Mouse (Mus musculus) intestine, embryonic 15.5 days (tissue): Measurements from ENCODE around the gene Trim50. TPM values are rescaled to one million over a fixed set of nuclear protein-coding genes. Genes with fewer than 3 reads are reported as not detected.
"Not testable (repeated sequence)": the region's sequence is repeated elsewhere in the genome, so short reads cannot be mapped to it uniquely, and the experiment has no call there.

Experiments used
- ATAC-seq: fragments of 200-750 bp; cut with Nextera tagmentation; 2 replicates; pipeline ENCODE4 v1.8.0; 2017; ENCODE audit warnings: moderate TSS enrichment, moderate library complexity
- H3K27ac ChIP-seq: fragments of 300-500 bp; sonication (generic); 2 replicates; pipeline ENCODE4 v1.5.1; 2015; ENCODE audit warnings: mild to moderate bottlenecking, inconsistent platforms
- H3K27me3 ChIP-seq: fragments of 300-500 bp; sonication (generic); replicated peaks from 2 replicates; pipeline ENCODE4 v1.6.1; 2015; ENCODE audit warnings: inconsistent platforms
- H3K36me3 ChIP-seq: fragments of 300-500 bp; sonication (generic); 2 replicates; pipeline ENCODE4 v1.6.1; 2015; ENCODE audit warnings: inconsistent platforms
- H3K4me1 ChIP-seq: fragments of 300-500 bp; sonication (generic); replicated peaks from 2 replicates; pipeline ENCODE4 v1.6.1; 2015; ENCODE audit warnings: inconsistent platforms
- H3K4me2 ChIP-seq: fragments of 300-500 bp; sonication (generic); replicated peaks from 2 replicates; pipeline ENCODE4 v1.6.1; 2015; ENCODE audit warnings: mild to moderate bottlenecking, inconsistent platforms
- H3K4me3 ChIP-seq: fragments of 300-500 bp; sonication (generic); replicated peaks from 2 replicates; pipeline ENCODE4 v1.5.1; 2015; ENCODE audit warnings: inconsistent platforms
- H3K9ac ChIP-seq: fragments of 300-500 bp; sonication (generic); 2 replicates; pipeline ENCODE4 v1.6.1; 2015; ENCODE audit warnings: inconsistent platforms
- H3K9me3 ChIP-seq: fragments of 300-500 bp; sonication (generic); 2 replicates; pipeline ENCODE4 v1.6.1; 2016; ENCODE audit warnings: inconsistent platforms
- WGBS: fragments of 180-500 bp; shearing (Covaris S2); methylation state at CpG from one replicate; pipeline ENCODE4 v1.1.7; 2015; 5-methylcytosine and 5-hydroxymethylcytosine counted together
- polyA plus RNA-seq: library from polyadenylated mRNA; unstranded; fragments of >200 nt; fragmentation: Nextera tagmentation; extraction: Ambion mirVana; gene quantifications from 2 replicates; pipeline ENCODE4 v1.2.1, GENCODE M21; 2015

The Trim50 gene
- polyA plus RNA-seq, 1 experiment from 2014 or later: 0.16 TPM

DNA sequence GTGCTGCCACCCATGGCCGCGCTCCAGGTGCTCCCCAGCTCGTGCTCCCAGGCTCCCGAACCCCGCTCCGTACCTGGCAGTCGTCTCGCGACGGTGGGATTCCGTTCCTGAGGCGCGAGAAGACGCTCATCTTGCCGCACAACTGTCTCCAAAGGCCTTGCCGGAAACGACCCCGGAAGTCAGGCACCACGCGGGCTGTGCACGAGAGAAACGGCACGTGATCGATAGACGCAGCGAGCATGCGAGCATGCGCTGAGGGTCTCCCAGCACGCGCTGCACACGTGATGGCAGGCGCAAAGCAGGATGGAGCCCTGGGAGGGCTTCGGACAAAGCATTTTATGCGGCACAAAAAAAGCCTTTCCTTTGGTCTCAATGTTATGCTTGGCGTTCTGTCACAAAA is 3.2 kb upstream of the Trim50 start, which contains the start of gene Fkbp6:
TSS of gene Fkbp6 (minus strand) at position 183 of the 400 bp plus-strand sequence.
- 89% methylated on average over 35 of the region's 35 CpGs for WGBS
- no peaks in the 10 kb centered on the region for H3K9me3 ChIP-seq
- no peak within 1 kb of the TSS for H3K4me2 ChIP-seq
- H3K4me1 ChIP-seq: no peaks in the 10 kb centered on the region
- H3K9ac ChIP-seq: no peak within 1 kb of the TSS
- no peaks in the 10 kb centered on the region for H3K36me3 ChIP-seq
- no peak for ATAC-seq
- H3K4me3 ChIP-seq: no peak within 1 kb of the TSS
- H3K27ac ChIP-seq: no peak within 1 kb of the TSS
- peaks cover 11% of the 10 kb centered on the region for H3K27me3 ChIP-seq

DNA sequence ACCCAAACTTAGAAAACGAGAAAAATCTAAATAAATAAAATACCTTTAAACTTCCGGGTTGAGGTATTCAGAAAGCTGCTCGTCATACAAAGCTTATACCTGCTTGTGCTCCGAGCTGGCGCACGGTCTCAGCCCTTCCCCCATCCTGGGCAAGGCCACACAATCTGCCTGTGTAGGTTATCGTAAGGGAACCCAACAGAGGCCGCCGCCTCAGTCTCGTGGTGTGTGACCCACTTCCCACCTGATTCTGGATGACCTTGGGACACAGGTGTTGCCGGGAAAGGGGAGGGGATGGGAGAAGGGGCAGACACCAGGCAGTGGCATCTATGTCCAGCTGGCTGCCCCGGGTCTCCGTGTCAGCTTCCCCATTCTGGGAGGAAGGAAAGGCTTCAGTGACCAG is 1.5 kb upstream of the Trim50 start:
- Histone ChIP-seq H3K9me3 (no peaks in the 10 kb centered on the region), H3K36me3 (no peaks in the 10 kb centered on the region), H3K4me3 (no peak overlapping the region), H3K27ac (no peak overlapping the region), H3K4me1 (no peaks in the 10 kb centered on the region), H3K27me3 (peaks cover 11% of the 10 kb centered on the region), H3K4me2 (no peak overlapping the region), H3K9ac (no peak overlapping the region)
- 74% methylated on average over 13 of the region's 13 CpGs for WGBS
- no peak; the same call in 1 of the 2 replicates for ATAC-seq

DNA sequence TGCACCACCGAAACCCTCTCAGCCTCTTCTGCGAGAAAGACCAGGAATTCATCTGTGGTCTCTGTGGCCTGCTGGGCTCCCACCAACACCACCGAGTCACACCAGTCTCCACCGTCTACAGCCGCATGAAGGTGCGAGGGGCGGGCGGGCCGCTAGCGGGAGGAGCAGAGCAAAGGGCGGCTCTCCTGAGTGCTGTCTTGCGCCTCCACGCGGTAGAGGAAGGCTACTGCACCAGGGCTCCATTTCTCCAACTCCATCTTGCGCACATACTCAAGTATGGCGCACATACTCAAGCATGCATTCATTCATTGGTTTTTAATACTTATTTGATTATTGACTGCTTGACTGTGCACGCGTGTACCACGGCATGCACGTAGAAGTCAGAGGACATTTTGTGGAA is 469 bp downstream of the Trim50 start:
- ATAC-seq: no peak
- H3K4me2 ChIP-seq: no peak overlapping the region
- no peak overlapping the region for H3K27ac ChIP-seq
- no peak overlapping the region for H3K9ac ChIP-seq
- no peaks in the 10 kb centered on the region for H3K36me3 ChIP-seq
- H3K4me3 ChIP-seq: no peak overlapping the region
- H3K4me1 ChIP-seq: no peaks in the 10 kb centered on the region
- WGBS: 15% methylated on average over 20 of the region's 20 CpGs
- H3K9me3 ChIP-seq: no peaks in the 10 kb centered on the region
- H3K27me3 ChIP-seq: peaks cover 11% of the 10 kb centered on the region

DNA sequence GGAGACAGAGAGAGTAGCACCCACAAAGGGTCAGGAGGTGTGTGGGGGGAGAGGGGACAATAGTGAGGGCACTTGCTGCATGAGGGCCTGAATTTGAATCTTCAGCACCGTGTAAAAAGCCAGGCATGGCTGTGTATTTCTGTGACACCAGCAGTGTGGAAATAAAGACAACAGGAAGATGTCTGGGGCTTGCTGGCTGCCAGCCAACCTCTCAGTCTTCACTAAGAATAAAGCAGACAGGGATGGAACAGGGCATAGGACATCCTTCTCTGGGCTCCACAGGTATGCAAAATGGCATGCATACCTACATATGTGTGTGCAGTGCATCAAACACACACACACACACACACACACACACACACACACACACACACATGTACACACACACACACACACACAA is 3.0 kb downstream of the Trim50 start:
- 27% methylated on average over 1 of the region's 1 CpGs for WGBS
- no peak for ATAC-seq
- H3K36me3 ChIP-seq: no peaks in the 10 kb centered on the region

DNA sequence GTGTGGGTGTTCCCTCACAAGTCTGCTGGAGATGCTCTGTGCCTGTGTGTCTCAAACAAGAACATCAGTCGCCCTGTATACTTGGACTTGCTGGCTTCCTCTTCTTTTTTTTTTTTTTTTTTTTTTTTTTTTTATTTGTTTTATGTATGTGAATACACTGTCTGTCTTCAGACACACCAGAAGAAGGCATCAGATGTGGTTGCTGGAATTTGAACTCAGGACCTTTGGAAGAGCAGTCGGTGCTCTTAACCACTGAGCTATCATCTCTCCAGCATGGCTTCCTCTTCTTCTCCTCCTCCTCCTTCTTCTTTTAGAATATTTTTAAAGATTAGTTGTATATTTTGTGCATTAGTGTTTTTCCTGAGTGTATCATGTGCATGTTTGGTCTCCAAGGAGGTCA is 4.5 kb downstream of the Trim50 start:
- no peak overlapping the region for H3K4me3 ChIP-seq
- H3K27me3 ChIP-seq: peaks cover 11% of the 10 kb centered on the region
- H3K36me3 ChIP-seq: no peaks in the 10 kb centered on the region
- no peak for ATAC-seq
- no peak overlapping the region for H3K4me2 ChIP-seq
- H3K27ac ChIP-seq: no peak overlapping the region
- H3K9ac ChIP-seq: no peak overlapping the region
- no peaks in the 10 kb centered on the region for H3K9me3 ChIP-seq
- no peaks in the 10 kb centered on the region for H3K4me1 ChIP-seq
- WGBS: 76% methylated on average over 2 of the region's 2 CpGs

More for the DNA sequence above, 3.0 kb downstream of the Trim50 start:
- H3K9ac ChIP-seq: no peak overlapping the region
- no peaks in the 10 kb centered on the region for H3K4me1 ChIP-seq
- H3K4me3 ChIP-seq: no peak overlapping the region
- no peak overlapping the region for H3K4me2 ChIP-seq
- no peaks in the 10 kb centered on the region for H3K9me3 ChIP-seq
- H3K27ac ChIP-seq: no peak overlapping the region
- H3K27me3 ChIP-seq: peaks cover 11% of the 10 kb centered on the region

- H3K27ac ChIP-seq: no peak overlapping the region
- WGBS: 89% methylated on average over 2 of the region's 2 CpGs
- H3K4me2 ChIP-seq: no peak overlapping the region
- no peaks in the 10 kb centered on the region for H3K4me1 ChIP-seq
- no peak for ATAC-seq
- H3K4me3 ChIP-seq: no peak overlapping the region
- no peaks in the 10 kb centered on the region for H3K27me3 ChIP-seq
- no peaks in the 10 kb centered on the region for H3K9me3 ChIP-seq
- no peak overlapping the region for H3K9ac ChIP-seq
- H3K36me3 ChIP-seq: no peaks in the 10 kb centered on the region
Measured at GRCm38 (mm10) chr5:135359772-135360171, 6.7 kb downstream of the Trim50 start.

DNA sequence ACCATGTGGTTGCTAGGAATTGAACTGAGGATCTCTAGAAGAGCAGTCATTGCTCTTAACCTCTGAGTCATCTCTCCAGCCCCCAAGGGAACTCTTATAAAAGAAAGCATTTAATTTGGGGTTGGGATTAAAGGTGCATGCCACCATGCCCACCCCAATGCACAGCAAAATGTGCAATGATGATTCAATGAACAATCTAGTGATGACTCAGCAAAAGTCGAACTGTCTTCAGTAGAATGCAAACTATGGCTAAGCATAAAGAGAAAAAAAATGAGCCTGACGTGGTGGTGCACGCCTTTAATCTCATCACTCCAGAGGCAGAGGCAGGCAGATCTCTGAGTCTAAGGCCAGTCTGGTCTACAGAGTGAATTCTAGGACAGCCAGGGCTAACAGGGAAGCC is 9.5 kb downstream of the Trim50 start:
- WGBS: 78% methylated on average over 3 of the region's 3 CpGs
- no peak for ATAC-seq
- H3K9ac ChIP-seq: no peak overlapping the region

GRCm38 (mm10) chr5:135363540-135363939 is 10.4 kb downstream of the Trim50 start:
- no peak overlapping the region for H3K9ac ChIP-seq
- H3K4me1 ChIP-seq: no peaks in the 10 kb centered on the region
- H3K27ac ChIP-seq: no peak overlapping the region
- no peak overlapping the region for H3K4me2 ChIP-seq
- no peaks in the 10 kb centered on the region for H3K36me3 ChIP-seq
- no peak overlapping the region for H3K4me3 ChIP-seq
- no peak for ATAC-seq
- 32% methylated on average over 12 of the region's 12 CpGs for WGBS
- no peaks in the 10 kb centered on the region for H3K9me3 ChIP-seq
- no peaks in the 10 kb centered on the region for H3K27me3 ChIP-seq

More for the DNA sequence above, 9.5 kb downstream of the Trim50 start:
- no peak overlapping the region for H3K4me3 ChIP-seq
- H3K27ac ChIP-seq: no peak overlapping the region
- no peaks in the 10 kb centered on the region for H3K9me3 ChIP-seq
- no peaks in the 10 kb centered on the region for H3K27me3 ChIP-seq
- no peaks in the 10 kb centered on the region for H3K4me1 ChIP-seq
- no peak overlapping the region for H3K4me2 ChIP-seq
- H3K36me3 ChIP-seq: no peaks in the 10 kb centered on the region

- Histone ChIP-seq H3K36me3 (peaks cover 7% of the 10 kb centered on the region; the same call in 1 of the 2 replicates), H3K27ac (no peak overlapping the region), H3K4me3 (no peak overlapping the region), H3K27me3 (no peaks in the 10 kb centered on the region), H3K4me1 (peaks cover 9% of the 10 kb centered on the region), H3K9me3 (no peaks in the 10 kb centered on the region), H3K4me2 (no peak overlapping the region), H3K9ac (no peak overlapping the region)
- no peak for ATAC-seq
- 56% methylated on average over 6 of the region's 6 CpGs for WGBS
Measured at GRCm38 (mm10) chr5:135367841-135368240, 14.7 kb downstream of the Trim50 start.

DNA sequence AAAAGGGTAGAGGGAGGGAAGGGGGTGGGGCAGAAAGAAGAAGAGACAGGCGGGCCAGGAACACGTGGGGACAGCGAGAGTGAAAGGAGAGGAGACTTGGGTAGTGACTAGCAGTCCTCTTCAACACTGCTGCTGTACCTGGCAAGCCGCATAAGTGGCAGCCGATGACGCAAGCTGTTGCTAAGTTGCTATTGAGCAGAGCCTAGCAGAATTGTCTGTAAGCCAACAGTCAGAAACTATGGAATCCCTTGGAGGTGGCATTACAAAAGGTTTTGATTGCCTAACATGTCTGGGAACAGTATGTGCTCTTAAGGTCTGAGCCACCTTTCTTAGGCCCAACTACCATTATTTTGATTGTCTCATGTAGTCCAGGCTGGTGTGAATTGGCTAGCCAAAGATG is 15.2 kb downstream of the Trim50 start:
- no peak for ATAC-seq
- Histone ChIP-seq H3K36me3 (peaks cover 10% of the 10 kb centered on the region), H3K4me3 (no peak overlapping the region), H3K4me2 (no peak overlapping the region), H3K4me1 (peaks cover 9% of the 10 kb centered on the region), H3K9me3 (no peaks in the 10 kb centered on the region), H3K27me3 (no peaks in the 10 kb centered on the region), H3K27ac (no peak overlapping the region), H3K9ac (no peak overlapping the region)
- WGBS: 86% methylated on average over 6 of the region's 6 CpGs

DNA sequence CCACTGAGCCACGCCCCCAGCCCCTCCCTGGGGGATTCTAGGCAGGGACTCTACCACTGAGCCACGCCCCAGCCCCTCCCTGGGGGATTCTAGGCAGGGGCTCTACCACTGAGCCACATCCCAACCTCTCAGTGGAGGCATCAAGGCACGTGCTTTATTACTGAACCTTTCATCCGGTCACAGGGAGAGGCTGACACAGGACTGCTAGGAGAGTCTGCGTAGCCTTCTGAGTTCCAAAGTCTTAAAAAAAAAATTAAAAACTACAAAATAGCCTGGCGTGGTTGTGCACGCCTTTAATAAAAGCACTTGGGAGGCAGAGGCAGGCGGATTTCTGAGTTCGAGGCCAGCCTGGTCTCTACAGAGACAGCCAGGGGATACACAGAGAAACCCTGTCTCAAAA is 16.1 kb downstream of the Trim50 start:
- WGBS: 53% methylated on average over 9 of the region's 9 CpGs

DNA sequence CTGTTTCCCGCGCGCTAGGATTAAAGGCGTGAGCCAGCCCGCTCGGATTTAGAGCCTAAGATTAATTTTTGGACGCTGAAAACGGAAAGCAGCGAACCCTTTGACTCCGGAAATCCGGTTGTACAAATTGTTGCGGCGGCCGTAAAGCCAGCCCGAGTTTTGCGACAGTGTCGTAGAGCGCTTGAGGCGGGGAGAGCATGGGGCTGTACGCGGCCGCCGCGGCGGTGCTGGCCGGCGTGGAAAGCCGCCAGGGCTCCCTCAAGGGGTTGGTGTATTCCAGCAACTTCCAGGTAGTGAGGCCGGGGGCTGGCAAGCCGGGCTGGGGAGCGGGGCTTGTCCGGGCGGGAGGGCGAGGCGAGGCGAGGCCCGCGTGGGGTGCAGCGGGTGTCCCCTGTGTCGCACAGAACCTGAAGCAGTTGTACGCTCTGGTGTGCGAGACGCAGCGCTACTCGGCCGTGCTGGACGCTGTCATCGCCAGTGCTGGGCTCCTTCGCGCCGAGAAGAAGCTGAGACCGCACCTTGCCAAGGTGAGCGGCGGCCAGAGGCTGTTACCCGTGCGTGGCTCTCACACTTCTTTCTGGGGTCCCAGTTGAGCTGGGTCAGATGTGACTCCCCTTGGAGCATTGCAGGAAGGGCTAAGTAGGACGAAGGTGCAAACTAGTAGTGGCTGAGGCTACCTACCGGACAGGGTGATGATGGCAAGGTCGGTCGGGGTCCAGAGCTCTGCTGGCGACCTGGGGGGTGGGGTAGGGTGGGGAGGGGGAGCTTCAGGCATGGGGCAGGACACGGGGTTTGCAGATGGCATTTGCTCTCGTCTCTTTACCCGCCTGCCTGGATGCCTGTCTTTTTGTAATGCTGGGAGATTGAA is 16.9 kb downstream of the Trim50 start, which contains the start of gene Nsun5:
TSS of gene Nsun5 (plus strand) at position 167 of the 868 bp plus-strand sequence.
- Histone ChIP-seq H3K27ac (peak within 1 kb of the TSS; percentile 77), H3K4me3 (peak within 1 kb of the TSS; percentile 97), H3K4me1 (peaks cover 9% of the 10 kb centered on the region), H3K9ac (peak within 1 kb of the TSS; percentile 87), H3K4me2 (peak within 1 kb of the TSS; percentile 76), H3K9me3 (no peaks in the 10 kb centered on the region), H3K36me3 (peaks cover 26% of the 10 kb centered on the region), H3K27me3 (no peaks in the 10 kb centered on the region)
- under 1% methylated on average over 64 of the region's 64 CpGs for WGBS
- ATAC-seq: peak; percentile 88

More for the DNA sequence above, 16.1 kb downstream of the Trim50 start:
- H3K36me3 ChIP-seq: peaks cover 18% of the 10 kb centered on the region
- ATAC-seq: 0 out of 2 replicates have a peak, but pooled peaks have one; percentile 15
- H3K27ac ChIP-seq: peak overlapping the region; percentile 77; the same call in 1 of the 2 replicates
- not testable (repeated sequence) for H3K4me1 ChIP-seq, H3K27me3 ChIP-seq, H3K9me3 ChIP-seq
- peak overlapping the region; percentile 97 for H3K4me3 ChIP-seq
- H3K4me2 ChIP-seq: peak overlapping the region; percentile 76
- peak overlapping the region; percentile 87; the same call in 1 of the 2 replicates for H3K9ac ChIP-seq
